Mouse (Mus musculus): ENCODE data around the gene Cmtr1. TPM values are rescaled to one million over a fixed set of nuclear protein-coding genes. Genes with fewer than 3 reads are reported as not detected.
A peak's percentile ranks its signal among the peaks of the same experiment; 100 is the strongest.

The Cmtr1 gene
- total and polyA plus RNA-seq, 3 experiments: 47.3 to 99.6 (median 77.9) TPM

DNA sequence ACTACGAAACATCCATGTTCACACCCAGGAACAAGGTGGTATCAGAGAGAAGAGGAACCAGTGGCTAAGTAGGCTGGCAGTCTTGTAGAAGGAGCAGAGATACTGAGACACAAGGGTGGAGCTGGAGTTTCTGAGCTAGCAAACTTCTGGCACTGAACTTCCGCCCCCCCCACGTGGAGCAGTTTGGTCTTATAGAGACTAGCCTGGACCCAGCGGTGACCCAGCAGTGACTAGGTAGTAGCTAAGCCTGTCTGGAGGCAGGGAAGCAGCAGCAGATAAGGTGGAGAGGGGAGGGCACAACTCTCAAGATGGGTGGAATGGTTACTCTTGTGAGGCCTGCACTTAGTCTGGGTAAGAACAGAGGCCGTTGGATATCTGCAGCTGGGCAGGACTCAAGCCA lies 48.4 kb downstream of the Cmtr1 start (continued):
- TF ChIP-seq MEF2A (IDR thresholded peaks at IDR 0.05; ENCODE audit: extremely low read depth, insufficient replicate concordance, low read depth, low read length, poor library complexity, severe bottlenecking): no peak
- no peak for TF ChIP-seq E2F4 (IDR thresholded peaks at IDR 0.05; ENCODE audit: borderline replicate concordance, low read depth, low read length)
- TF ChIP-seq ZNF384 (IDR thresholded peaks at IDR 0.05; ENCODE audit: low read depth, low read length): no peak
- no peak for TF ChIP-seq RAD21 (IDR thresholded peaks at IDR 0.05; ENCODE audit: low read depth, low read length)
- no peak for TF ChIP-seq BHLHE40 (IDR thresholded peaks at IDR 0.05; ENCODE audit: borderline replicate concordance, low read depth, low read length)
- no peak for TF ChIP-seq POLR2AphosphoS5 (IDR thresholded peaks at IDR 0.05; ENCODE audit: borderline replicate concordance, low read depth, low read length)
- no peak for TF ChIP-seq CTCF (IDR thresholded peaks at IDR 0.05 in 2 of 3, conservative IDR thresholded peaks at IDR 0.05 in 1 of 3; ENCODE audit: control insufficient read depth in 1 of 3, insufficient read depth in 1 of 3, low read depth in 2 of 3, low read length in 3 of 3, poor library complexity in 1 of 3, severe bottlenecking in 1 of 3)
- 0 out of 2 replicates have a peak, but pooled peaks have one; percentile 37 for TF ChIP-seq MAZ (IDR thresholded peaks at IDR 0.05; ENCODE audit: low read depth, low read length)
- peak; percentile 79 for TF ChIP-seq MAX (IDR thresholded peaks at IDR 0.05; ENCODE audit: low read length)
- no peak for TF ChIP-seq NRF1 (IDR thresholded peaks at IDR 0.05; ENCODE audit: insufficient read depth, low read depth, low read length, poor library complexity, severe bottlenecking)
- no peak for TF ChIP-seq USF2 (IDR thresholded peaks at IDR 0.05; ENCODE audit: borderline replicate concordance in 1 of 2, insufficient read depth in 1 of 2, low read depth in 1 of 2, low read length in 2 of 2)
- TF ChIP-seq RCOR1 (IDR thresholded peaks at IDR 0.05; ENCODE audit: low read depth, low read length): no peak
- TF ChIP-seq TBP (IDR thresholded peaks at IDR 0.05; ENCODE audit: low read depth, low read length): peak; percentile 67

DNA sequence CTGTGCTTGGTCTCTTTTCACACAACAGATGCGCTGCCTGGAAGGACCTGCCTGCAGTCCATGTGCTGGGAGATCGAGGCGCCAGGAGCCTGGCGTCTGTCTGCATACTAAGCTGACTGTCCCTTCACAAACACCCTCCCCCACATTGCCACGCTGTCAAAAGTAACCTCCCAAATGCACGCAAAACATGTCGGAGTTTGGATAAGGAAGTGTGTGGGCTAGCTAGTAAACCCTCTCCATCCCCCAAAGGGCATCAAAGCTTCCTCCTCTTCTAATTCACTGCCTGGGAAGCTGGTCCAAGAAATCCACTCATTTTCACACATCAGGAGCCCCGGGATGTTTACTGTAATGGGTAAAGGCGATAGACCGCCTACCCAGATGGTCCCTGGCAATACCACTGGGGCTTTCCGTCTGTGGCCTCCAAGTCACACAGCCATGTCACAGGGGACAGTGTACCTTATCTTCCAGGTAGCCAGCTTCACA lies 50.2 kb downstream of the Cmtr1 start:
- no peaks in the 10 kb centered on the region; the same call in 1 of the 2 replicates for H3K79me2 ChIP-seq (ENCODE audit: control insufficient read depth, insufficient read depth, low read length, poor library complexity)
- no peak for TF ChIP-seq MXI1 (IDR thresholded peaks at IDR 0.05; ENCODE audit: low read depth, low read length)
- no peak for TF ChIP-seq EP300 (IDR thresholded peaks at IDR 0.05; ENCODE audit: low read depth in 1 of 2, low read length in 2 of 2)
- no peak for TF ChIP-seq CTCF (IDR thresholded peaks at IDR 0.05 in 2 of 3, conservative IDR thresholded peaks at IDR 0.05 in 1 of 3; ENCODE audit: control insufficient read depth in 1 of 3, insufficient read depth in 1 of 3, low read depth in 2 of 3, low read length in 3 of 3, poor library complexity in 1 of 3, severe bottlenecking in 1 of 3)
- no peak for TF ChIP-seq ZC3H11A (IDR thresholded peaks at IDR 0.05; ENCODE audit: low read depth, low read length)
- no peak for TF ChIP-seq HCFC1 (IDR thresholded peaks at IDR 0.05; ENCODE audit: low read depth, low read length)
- no peak for TF ChIP-seq RCOR1 (IDR thresholded peaks at IDR 0.05; ENCODE audit: low read depth, low read length)
- no peak for TF ChIP-seq USF2 (IDR thresholded peaks at IDR 0.05; ENCODE audit: borderline replicate concordance in 1 of 2, insufficient read depth in 1 of 2, low read depth in 1 of 2, low read length in 2 of 2)
- no peak for TF ChIP-seq GATA1 (IDR thresholded peaks at IDR 0.05; ENCODE audit: low read depth, low read length)
- no peak for TF ChIP-seq ZKSCAN1 (IDR thresholded peaks at IDR 0.05; ENCODE audit: low read depth, low read length)
- TF ChIP-seq MAFK (IDR thresholded peaks at IDR 0.05; ENCODE audit: borderline replicate concordance, low read depth, low read length): no peak
- no peak for TF ChIP-seq CHD2 (IDR thresholded peaks at IDR 0.05; ENCODE audit: low read length)

More for the DNA sequence above, 50.2 kb downstream of the Cmtr1 start:
- no peaks in the 10 kb centered on the region for H3K9me3 ChIP-seq (replicated peaks; ENCODE audit: insufficient read depth, low read length)
- no peak overlapping the region for H3K4me3 ChIP-seq (ENCODE audit: control insufficient read depth in 1 of 2, insufficient read depth in 1 of 2, low read depth in 2 of 2, low read length in 2 of 2)
- H3K27me3 ChIP-seq (ENCODE audit: control insufficient read depth in 1 of 2, insufficient read depth in 2 of 2, low read length in 2 of 2): no peaks in the 10 kb centered on the region
- no peak for DNase-seq (ENCODE audit: low read depth, low spot score)
- no peak overlapping the region for H3K9ac ChIP-seq (ENCODE audit: control insufficient read depth, low read depth, low read length, poor library complexity, severe bottlenecking)
- peaks cover 0 to 7% of the 10 kb centered on the region in 2 experiments; a peak in 2 of 4 replicates for H3K36me3 ChIP-seq (ENCODE audit: control insufficient read depth in 1 of 2, insufficient read depth in 2 of 2, low read length in 2 of 2)
- H3K27ac ChIP-seq (ENCODE audit: control insufficient read depth, low read depth, low read length): no peak overlapping the region
- peaks cover 3 to 14% of the 10 kb centered on the region in 2 experiments; a peak in 3 of 4 replicates for H3K4me1 ChIP-seq (ENCODE audit: control insufficient read depth in 1 of 2, insufficient read depth in 2 of 2, low read length in 2 of 2)
